Mouse (Mus musculus): Measurements from ENCODE around the gene Gfpt1. TPM values are rescaled to one million over a fixed set of nuclear protein-coding genes. Genes with fewer than 3 reads are reported as not detected.
"Not testable (repeated sequence)": the region's sequence is repeated elsewhere in the genome, so short reads cannot be mapped to it uniquely, and the experiment has no call there.

The Gfpt1 gene
- total RNA-seq (2014; fragmentation: Nextera tagmentation) (32.0 and 46.2 TPM in 2 replicates), total RNA-seq (2017) (34.4 and 40.3 TPM in 2 replicates)

- ATAC-seq (replicated peaks; ENCODE audit: low FRiP score, low TSS enrichment, poor library complexity, severe bottlenecking) = peak; percentile 78
Measured at GRCm38 (mm10) chr6:87042337-87043130, at the start of gene Gfpt1. Gene Gfpt1, plus strand, starts transcription at chr6:87042846.

- ATAC-seq (replicated peaks; ENCODE audit: low FRiP score, low TSS enrichment, poor library complexity, severe bottlenecking) = no peak
Measured at GRCm38 (mm10) chr6:86994254-86994653, 48.4 kb upstream of the Gfpt1 start.

- ATAC-seq (replicated peaks; ENCODE audit: low FRiP score, low TSS enrichment, poor library complexity, severe bottlenecking) = no peak
Measured at GRCm38 (mm10) chr6:86996629-86997307, 45.9 kb upstream of the Gfpt1 start.

GRCm38 (mm10) chr6:86997360-86997759 lies 45.3 kb upstream of the Gfpt1 start:
- ATAC-seq (replicated peaks; ENCODE audit: low FRiP score, low TSS enrichment, poor library complexity, severe bottlenecking) = no peak

- ATAC-seq (replicated peaks; ENCODE audit: low FRiP score, low TSS enrichment, poor library complexity, severe bottlenecking) = no peak
Measured at GRCm38 (mm10) chr6:87001995-87002394, 40.7 kb upstream of the Gfpt1 start.

- ATAC-seq (replicated peaks; ENCODE audit: low FRiP score, low TSS enrichment, poor library complexity, severe bottlenecking) = peak; percentile 89
Measured at GRCm38 (mm10) chr6:87002521-87003055, 40.1 kb upstream of the Gfpt1 start.

GRCm38 (mm10) chr6:87004099-87004498 lies 38.5 kb upstream of the Gfpt1 start:
- no peak for ATAC-seq (replicated peaks; ENCODE audit: low FRiP score, low TSS enrichment, poor library complexity, severe bottlenecking)

GRCm38 (mm10) chr6:87005577-87005976 lies 37.1 kb upstream of the Gfpt1 start:
- ATAC-seq (replicated peaks; ENCODE audit: low FRiP score, low TSS enrichment, poor library complexity, severe bottlenecking) = no peak

- no peak for ATAC-seq (replicated peaks; ENCODE audit: low FRiP score, low TSS enrichment, poor library complexity, severe bottlenecking)
Measured at GRCm38 (mm10) chr6:87008887-87009286, 33.8 kb upstream of the Gfpt1 start, which contains the start of gene Nfu1. Gene Nfu1, plus strand, starts transcription at chr6:87009236.

GRCm38 (mm10) chr6:87009692-87010328 lies 32.8 kb upstream of the Gfpt1 start:
- peak; percentile 99 for ATAC-seq (replicated peaks; ENCODE audit: low FRiP score, low TSS enrichment, poor library complexity, severe bottlenecking)

- ATAC-seq (replicated peaks; ENCODE audit: low FRiP score, low TSS enrichment, poor library complexity, severe bottlenecking) = peak; percentile 67
Measured at GRCm38 (mm10) chr6:87016916-87017315, 25.7 kb upstream of the Gfpt1 start.

- ATAC-seq (replicated peaks; ENCODE audit: low FRiP score, low TSS enrichment, poor library complexity, severe bottlenecking) = no peak
Measured at GRCm38 (mm10) chr6:87018874-87019273, 23.8 kb upstream of the Gfpt1 start.

- no peak for ATAC-seq (replicated peaks; ENCODE audit: low FRiP score, low TSS enrichment, poor library complexity, severe bottlenecking)
Measured at GRCm38 (mm10) chr6:87021791-87022190, 20.9 kb upstream of the Gfpt1 start.

GRCm38 (mm10) chr6:87026980-87027379 lies 15.7 kb upstream of the Gfpt1 start:
- ATAC-seq (replicated peaks; ENCODE audit: low FRiP score, low TSS enrichment, poor library complexity, severe bottlenecking) = peak; percentile 63

- no peak for ATAC-seq (replicated peaks; ENCODE audit: low FRiP score, low TSS enrichment, poor library complexity, severe bottlenecking)
Measured at GRCm38 (mm10) chr6:87028881-87029280, 13.8 kb upstream of the Gfpt1 start.

GRCm38 (mm10) chr6:87031310-87031709 lies 11.3 kb upstream of the Gfpt1 start:
- not testable (repeated sequence) for ATAC-seq (replicated peaks; ENCODE audit: low FRiP score, low TSS enrichment, poor library complexity, severe bottlenecking)

GRCm38 (mm10) chr6:87032401-87032800 lies 10.2 kb upstream of the Gfpt1 start:
- no peak for ATAC-seq (replicated peaks; ENCODE audit: low FRiP score, low TSS enrichment, poor library complexity, severe bottlenecking)

- ATAC-seq (replicated peaks; ENCODE audit: low FRiP score, low TSS enrichment, poor library complexity, severe bottlenecking) = no peak
Measured at GRCm38 (mm10) chr6:87034395-87034794, 8.3 kb upstream of the Gfpt1 start.

- ATAC-seq (replicated peaks; ENCODE audit: low FRiP score, low TSS enrichment, poor library complexity, severe bottlenecking) = no peak
Measured at GRCm38 (mm10) chr6:87037826-87038620, 4.6 kb upstream of the Gfpt1 start.
